Mouse (Mus musculus): ENCODE measurements around the gene Zbtb40. TPM values are rescaled to one million over a fixed set of nuclear protein-coding genes. Genes with fewer than 3 reads are reported as not detected.

Zbtb40 gene
- total and polyA plus RNA-seq, 2 experiments from 2014 or later = 0.87 to 6.2 TPM

DNA sequence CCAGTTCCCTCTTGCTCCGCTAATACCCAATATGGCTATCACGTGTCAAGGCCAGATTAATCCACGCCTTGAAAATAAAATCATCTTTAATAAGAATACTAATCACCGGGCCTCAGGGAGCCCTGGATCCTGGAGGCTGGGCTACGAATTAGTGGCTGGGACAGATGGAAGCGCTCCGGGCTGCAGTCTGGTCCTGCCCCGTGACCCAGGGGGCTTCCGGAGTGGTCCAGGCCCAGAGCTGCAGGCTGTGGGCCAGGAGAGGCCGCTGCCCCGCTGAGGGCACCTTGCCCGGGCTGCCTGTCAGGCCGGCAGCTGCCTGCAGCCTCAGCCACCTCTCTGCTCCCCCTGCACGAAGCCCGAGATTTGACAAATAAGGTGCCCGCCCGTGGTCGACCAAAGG is 105.8 kb downstream of the Zbtb40 start:
- H3K9me3 ChIP-seq (ENCODE audit: low read length) = no peaks in the 10 kb centered on the region
- ATAC-seq (no peak), DNase-seq (no peak)
- no peak overlapping the region for H3K4me3 ChIP-seq (ENCODE audit: low read depth, low read length)
- no peaks in the 10 kb centered on the region for H3K27me3 ChIP-seq (ENCODE audit: insufficient read depth, low read length)
- no peaks in the 10 kb centered on the region for H3K36me3 ChIP-seq (ENCODE audit: insufficient read depth)
- 28% methylated on average over 18 of the region's 18 CpGs for WGBS
- no peaks in the 10 kb centered on the region for H3K4me1 ChIP-seq (ENCODE audit: insufficient read depth)
- TF ChIP-seq CTCF (IDR thresholded peaks at IDR 0.05; ENCODE audit: low read depth) = no peak
- H3K9ac ChIP-seq = no peak overlapping the region
- H3K4me2 ChIP-seq (ENCODE audit: low read depth) = no peak overlapping the region
- no peak overlapping the region for H3K27ac ChIP-seq (ENCODE audit: low read depth, low read length)

DNA sequence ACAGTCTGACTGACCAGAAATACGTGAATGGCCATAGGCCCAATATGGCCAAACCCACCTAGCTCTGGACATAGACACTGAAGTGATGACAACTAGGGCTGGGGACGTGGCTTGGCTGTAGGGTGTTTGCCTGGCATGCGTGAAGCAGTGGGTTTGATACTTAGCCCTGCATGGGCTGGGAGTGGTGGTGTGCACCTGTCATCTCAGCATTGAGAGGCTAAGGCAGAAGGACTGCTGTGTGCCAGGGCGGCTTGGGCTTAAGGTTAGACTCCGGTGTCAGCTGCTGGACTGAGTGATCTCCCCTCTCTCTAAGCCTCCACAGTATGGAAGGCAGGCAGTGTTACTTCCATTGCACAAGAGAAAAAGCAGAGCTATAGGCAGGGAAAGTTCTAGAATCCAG is 110.7 kb downstream of the Zbtb40 start:
- Histone ChIP-seq H3K36me3 (ENCODE audit: insufficient read depth) (no peaks in the 10 kb centered on the region; the same call in 1 of the 2 replicates), H3K4me2 (ENCODE audit: low read depth) (no peak overlapping the region), H3K9ac (no peak overlapping the region), H3K4me3 (ENCODE audit: low read depth, low read length) (no peak overlapping the region), H3K4me1 (ENCODE audit: insufficient read depth) (no peaks in the 10 kb centered on the region), H3K27me3 (ENCODE audit: insufficient read depth, low read length) (no peaks in the 10 kb centered on the region), H3K27ac (ENCODE audit: low read depth, low read length) (no peak overlapping the region), H3K9me3 (ENCODE audit: low read length) (no peaks in the 10 kb centered on the region)
- WGBS = 92% methylated on average over 5 of the region's 5 CpGs
- no peak for ATAC-seq
- no peak for DNase-seq
- no peak for TF ChIP-seq CTCF (IDR thresholded peaks at IDR 0.05; ENCODE audit: low read depth)

DNA sequence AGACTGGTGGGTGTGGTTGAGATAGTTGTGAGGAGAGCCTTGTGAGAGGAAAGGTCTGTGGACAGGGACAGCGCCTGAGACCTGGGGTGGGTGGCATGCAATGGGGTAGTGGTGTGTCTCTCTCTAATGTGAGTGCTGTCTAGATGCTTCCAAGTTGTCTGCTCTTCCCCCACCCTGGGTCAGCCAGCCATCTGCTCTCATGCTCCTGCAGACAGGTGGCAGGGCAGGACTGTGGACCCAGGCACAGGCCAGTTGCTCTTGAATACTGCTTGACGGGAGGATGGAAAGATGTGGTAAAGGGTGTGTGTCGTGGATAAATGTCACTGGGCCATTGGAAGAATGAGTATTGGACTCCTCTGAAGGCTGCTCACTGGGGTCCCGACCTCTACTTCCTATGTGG is 111.3 kb downstream of the Zbtb40 start:
- no peaks in the 10 kb centered on the region; the same call in 1 of the 2 replicates for H3K36me3 ChIP-seq (ENCODE audit: insufficient read depth)
- H3K9me3 ChIP-seq (ENCODE audit: low read length) = no peaks in the 10 kb centered on the region
- DNase-seq (no peak), ATAC-seq (no peak)
- H3K27ac ChIP-seq (ENCODE audit: low read depth, low read length) = no peak overlapping the region
- H3K4me3 ChIP-seq (ENCODE audit: low read depth, low read length) = no peak overlapping the region
- H3K4me1 ChIP-seq (ENCODE audit: insufficient read depth) = no peaks in the 10 kb centered on the region
- no peaks in the 10 kb centered on the region for H3K27me3 ChIP-seq (ENCODE audit: insufficient read depth, low read length)
- H3K4me2 ChIP-seq (ENCODE audit: low read depth) = no peak overlapping the region
- no peak for TF ChIP-seq CTCF (IDR thresholded peaks at IDR 0.05; ENCODE audit: low read depth)
- 77% methylated on average over 4 of the region's 4 CpGs for WGBS
- no peak overlapping the region for H3K9ac ChIP-seq

DNA sequence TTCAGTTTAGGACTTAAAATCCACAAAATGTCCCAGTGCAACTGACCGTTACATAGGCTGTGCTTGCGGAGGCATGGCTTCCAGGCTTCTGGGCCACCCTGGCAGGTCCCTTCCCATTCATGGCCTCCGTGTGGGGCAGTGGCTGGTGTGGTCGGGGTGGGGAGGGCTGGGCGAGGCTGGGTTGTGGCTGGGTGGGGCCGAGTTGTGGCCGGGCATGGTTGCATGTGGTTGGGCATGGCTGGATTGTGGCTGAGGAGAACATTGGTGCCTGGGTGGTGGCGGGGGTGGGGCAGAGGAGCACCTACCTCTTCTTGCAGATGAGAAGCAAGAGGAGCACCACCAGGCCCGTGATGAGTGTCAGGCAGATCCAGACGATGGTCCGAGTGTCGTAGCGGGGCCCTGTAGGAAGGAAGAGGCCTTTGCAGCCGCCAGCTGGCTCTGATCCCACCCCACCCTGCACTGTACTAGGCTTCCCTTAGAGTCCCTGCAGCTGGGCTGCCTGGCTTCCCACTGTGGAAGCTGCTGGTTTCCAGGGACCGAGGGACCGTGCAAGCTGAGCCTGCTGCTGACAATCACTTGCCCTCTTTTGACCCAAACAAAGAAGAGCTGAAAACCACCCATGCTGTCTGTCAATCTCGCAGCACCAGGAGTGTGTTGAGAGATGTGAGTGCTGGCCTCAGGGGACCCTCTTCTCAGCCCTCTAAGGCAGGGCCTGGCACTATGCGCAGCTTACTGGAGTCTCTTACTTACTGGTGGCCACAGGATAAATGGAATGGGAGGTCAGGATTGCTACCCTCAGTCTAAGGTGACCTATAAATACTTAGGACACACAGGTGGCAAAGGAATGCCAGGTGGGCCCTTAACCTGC is 113.6 kb downstream of the Zbtb40 start:
- ATAC-seq = peak; percentile 77
- no peak overlapping the region for H3K9ac ChIP-seq
- no peaks in the 10 kb centered on the region for H3K9me3 ChIP-seq (ENCODE audit: low read length)
- H3K4me2 ChIP-seq (ENCODE audit: low read depth) = no peak overlapping the region
- no peaks in the 10 kb centered on the region for H3K4me1 ChIP-seq (ENCODE audit: insufficient read depth)
- no peak overlapping the region for H3K27ac ChIP-seq (ENCODE audit: low read depth, low read length)
- H3K27me3 ChIP-seq (ENCODE audit: insufficient read depth, low read length) = no peaks in the 10 kb centered on the region
- no peak overlapping the region for H3K4me3 ChIP-seq (ENCODE audit: low read depth, low read length)
- DNase-seq = no peak
- no peak for TF ChIP-seq CTCF (IDR thresholded peaks at IDR 0.05; ENCODE audit: low read depth)
- H3K36me3 ChIP-seq (ENCODE audit: insufficient read depth) = no peaks in the 10 kb centered on the region; the same call in 1 of the 2 replicates
- 45% methylated on average over 18 of the region's 18 CpGs for WGBS

DNA sequence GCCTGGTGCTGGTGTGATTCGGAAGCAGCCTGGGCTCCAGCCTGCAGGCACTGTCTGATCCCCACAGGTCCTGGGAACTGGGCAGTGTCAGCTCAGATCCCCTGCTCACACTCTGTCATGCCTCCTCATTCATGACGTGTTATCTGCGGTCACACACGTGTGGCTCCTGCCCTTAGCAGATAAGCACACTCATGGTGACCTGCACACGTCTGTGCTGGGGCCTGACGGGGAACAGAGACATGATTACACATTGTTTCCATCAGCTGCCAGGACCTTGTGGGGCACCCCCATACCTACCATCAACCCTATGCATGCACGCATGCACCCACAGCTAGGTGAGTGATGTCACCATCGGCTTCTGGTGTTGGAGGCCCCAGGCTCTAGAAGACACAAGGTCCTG is 118.1 kb downstream of the Zbtb40 start:
- TF ChIP-seq CTCF (IDR thresholded peaks at IDR 0.05; ENCODE audit: low read depth) = no peak
- Histone ChIP-seq H3K4me2 (ENCODE audit: low read depth) (no peak overlapping the region), H3K36me3 (ENCODE audit: insufficient read depth) (no peaks in the 10 kb centered on the region; the same call in 1 of the 2 replicates), H3K4me3 (ENCODE audit: low read depth, low read length) (no peak overlapping the region), H3K9me3 (ENCODE audit: low read length) (no peaks in the 10 kb centered on the region), H3K4me1 (ENCODE audit: insufficient read depth) (no peaks in the 10 kb centered on the region), H3K27me3 (ENCODE audit: insufficient read depth, low read length) (no peaks in the 10 kb centered on the region), H3K27ac (ENCODE audit: low read depth, low read length) (no peak overlapping the region), H3K9ac (no peak overlapping the region)
- no peak for DNase-seq
- WGBS = 90% methylated on average over 8 of the region's 8 CpGs
- no peak for ATAC-seq

Other genes starting within 250 kb of the Zbtb40 start
- 79.9 and 85.6 TPM in 2 replicates for gene Ephb2, start 212.8 kb downstream of the Zbtb40 start, total RNA-seq (2014; rRNA removed)
- gene Ephb2, start 212.8 kb downstream of the Zbtb40 start, polyA plus RNA-seq (2015; fragmentation: Nextera tagmentation; extraction: Ambion mirVana) = 9.2 and 10.8 TPM in 2 replicates
- gene C1qb, start 162.6 kb downstream of the Zbtb40 start, total RNA-seq (2014; rRNA removed) = 53.9 and 57.1 TPM in 2 replicates
- 67.4 and 78.2 TPM in 2 replicates for gene C1qb, start 162.6 kb downstream of the Zbtb40 start, polyA plus RNA-seq (2015; fragmentation: Nextera tagmentation; extraction: Ambion mirVana)
- 61.9 and 64.6 TPM in 2 replicates for gene C1qc, start 155.7 kb downstream of the Zbtb40 start, total RNA-seq (2014; rRNA removed)
- gene C1qc, start 155.7 kb downstream of the Zbtb40 start, polyA plus RNA-seq (2015; fragmentation: Nextera tagmentation; extraction: Ambion mirVana) = 46.1 and 49.3 TPM in 2 replicates
- gene C1qa, start 150.0 kb downstream of the Zbtb40 start, total RNA-seq (2014; rRNA removed) = 47.7 and 53.1 TPM in 2 replicates
- gene C1qa, start 150.0 kb downstream of the Zbtb40 start, polyA plus RNA-seq (2015; fragmentation: Nextera tagmentation; extraction: Ambion mirVana) = 42.2 and 43.5 TPM in 2 replicates
- gene Epha8, start 92.0 kb downstream of the Zbtb40 start, total RNA-seq (2014; rRNA removed) = 20.5 and 23.9 TPM in 2 replicates
- 6.6 and 9.5 TPM in 2 replicates for gene Epha8, start 92.0 kb downstream of the Zbtb40 start, polyA plus RNA-seq (2015; fragmentation: Nextera tagmentation; extraction: Ambion mirVana)
- gene Wnt4, start 228.7 kb upstream of the Zbtb40 start, total RNA-seq (2014; rRNA removed) = 4.5 and 6.1 TPM in 2 replicates
- gene Wnt4, start 228.7 kb upstream of the Zbtb40 start, polyA plus RNA-seq (2015; fragmentation: Nextera tagmentation; extraction: Ambion mirVana) = 3.1 and 4.6 TPM in 2 replicates

Measured in forebrain, postnatal 0 days (tissue).